18 mouse cellular contexts compared by ENCODE assay signal in the genomic region with DNA sequence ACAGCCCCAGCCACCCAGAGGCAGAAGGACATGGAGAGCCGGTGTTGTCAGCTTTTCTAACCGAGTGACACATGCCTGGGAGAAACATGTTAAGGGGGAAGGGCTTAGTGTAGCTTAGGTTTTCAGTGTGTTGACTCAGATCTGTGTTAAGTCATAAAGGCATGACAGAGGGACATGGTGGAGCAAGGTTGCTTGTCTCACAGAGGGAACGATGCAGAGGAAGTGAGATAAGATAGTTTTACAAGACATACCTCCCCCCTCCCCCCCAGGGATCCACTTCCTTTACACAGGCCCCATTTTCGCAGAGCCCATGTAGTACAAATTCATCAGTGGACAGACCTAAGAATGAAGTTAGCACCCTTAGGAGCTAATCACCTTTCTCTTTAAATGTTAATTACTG. TPM values are rescaled to one million over a fixed set of nuclear protein-coding genes. Genes with fewer than 3 reads are reported as not detected.
DNase-seq lines count a peak whose midpoint lies in the region; ATAC-seq and TF ChIP-seq lines count a peak whose summit lies in the region.
"Had no signal": no experiment of that assay in that cellular context is flagged by ENCODE, and none has a peak within 500 bp of the region (broad histone marks: within the 10 kb centered on the region; RNA-seq: fewer than 3 reads in every experiment).

No protein-coding gene starts in this region.

- in situ Hi-C loops in CH12.LX (cut with MboI; ENCODE audit: low pct_ligation_motif_present, low pct_unique_long_range_greater_than_20kb, low sequenced_read_pairs), result no loop called here

- TF ChIP-seq CTCF in CH12.LX (conservative IDR thresholded peaks at IDR 0.05 in 1 of 2, IDR thresholded peaks at IDR 0.05 in 1 of 2; ENCODE audit: low read depth in 2 of 2, low read length in 2 of 2), result no peak
- no peak for TF ChIP-seq CTCF in cortical plate, adult 2 months (IDR thresholded peaks at IDR 0.05; ENCODE audit: extremely low read depth, insufficient read depth, low read length)

- no peak overlapping the region for H3K4me3 ChIP-seq in midbrain, embryonic 11.5 days (ENCODE audit: low read depth, low read length)
- no peak overlapping the region for H3K4me3 ChIP-seq in midbrain, embryonic 15.5 days
- H3K4me3 ChIP-seq in CH12.LX (replicated peaks in 1 of 3; ENCODE audit: low read depth in 2 of 3, low read length in 2 of 3, poor library complexity in 1 of 3), result no peak overlapping the region
- no peak overlapping the region for H3K4me3 ChIP-seq in cortical plate, adult 2 months (ENCODE audit: insufficient read depth, low read length)
- H3K4me3 ChIP-seq: heart, adult 2 months; layer of hippocampus, adult 2 months; limb, embryonic 10.5 days; liver, embryonic 15.5 days; midbrain, embryonic 12.5 days; neural tube, embryonic 15.5 days had no signal

- no peaks in the 10 kb centered on the region for H3K36me3 ChIP-seq in midbrain, embryonic 11.5 days (ENCODE audit: control insufficient read depth, insufficient read depth, low read length)
- no peaks in the 10 kb centered on the region for H3K36me3 ChIP-seq in midbrain, embryonic 15.5 days (replicated peaks)
- H3K36me3 ChIP-seq in CH12.LX (replicated peaks in 1 of 2; ENCODE audit: control insufficient read depth in 1 of 2, insufficient read depth in 1 of 2, low read length in 1 of 2), result no peaks in the 10 kb centered on the region
- H3K36me3 ChIP-seq in splenic B cell, adult 2 months (ENCODE audit: control insufficient read depth, insufficient read depth, low read length, poor library complexity, severe bottlenecking), result no peaks in the 10 kb centered on the region
- H3K36me3 ChIP-seq: limb, embryonic 10.5 days; liver, embryonic 15.5 days; midbrain, embryonic 12.5 days; neural tube, embryonic 15.5 days had no signal

- H3K9ac ChIP-seq in midbrain, embryonic 11.5 days (ENCODE audit: low read length), result no peak overlapping the region
- no peak overlapping the region for H3K9ac ChIP-seq in midbrain, embryonic 15.5 days
- H3K9ac ChIP-seq in CH12.LX (ENCODE audit: insufficient read depth, low read depth), result no peak overlapping the region; the same call in 1 of the 2 replicates
- H3K9ac ChIP-seq: liver, embryonic 15.5 days; midbrain, embryonic 12.5 days; neural tube, embryonic 15.5 days had no signal

- dilution Hi-C loops in CH12.LX (cut with MboI; ENCODE audit: extremely low pct_ligation_motif_present, extremely low pct_unique_long_range_greater_than_20kb, low sequenced_read_pairs), result no loop called here

- ATAC-seq in midbrain, embryonic 11.5 days (ENCODE audit: low FRiP score), result no peak
- no peak for ATAC-seq in midbrain, embryonic 15.5 days (replicated peaks)
- ATAC-seq: forebrain, embryonic 16.5 days; intestine, embryonic 16.5 days had no signal

- no peak for TF ChIP-seq RAD21 in CH12.LX (IDR thresholded peaks at IDR 0.05; ENCODE audit: low read depth, low read length)

- WGBS in midbrain, embryonic 11.5 days, result 85% methylated on average over 4 of the region's 4 CpGs
- 85% methylated on average over 4 of the region's 4 CpGs for WGBS in midbrain, embryonic 15.5 days

- no peak overlapping the region for H3K27ac ChIP-seq in midbrain, embryonic 11.5 days (ENCODE audit: low read depth, low read length)
- no peak overlapping the region for H3K27ac ChIP-seq in midbrain, embryonic 15.5 days
- peak overlapping the region; percentile 43; the same call in 1 of the 2 replicates for H3K27ac ChIP-seq in CH12.LX (ENCODE audit: insufficient read depth, low read depth)
- H3K27ac ChIP-seq in cortical plate, adult 2 months (ENCODE audit: insufficient read depth, low read length), result 0 out of 2 replicates have a peak overlapping the region, but pooled peaks have one; percentile 9
- H3K27ac ChIP-seq: heart, adult 2 months; limb, embryonic 10.5 days; liver, embryonic 15.5 days; midbrain, embryonic 12.5 days; neural tube, embryonic 15.5 days had no signal

- H3K4me2 ChIP-seq in midbrain, embryonic 11.5 days, result no peak overlapping the region
- no peak overlapping the region for H3K4me2 ChIP-seq in midbrain, embryonic 15.5 days
- H3K4me2 ChIP-seq in CH12.LX (ENCODE audit: insufficient read depth, low read depth, poor library complexity, severe bottlenecking), result peak overlapping the region; percentile 2
- H3K4me2 ChIP-seq: liver, embryonic 15.5 days; neural tube, embryonic 15.5 days had no signal

- H3K27me3 ChIP-seq in midbrain, embryonic 11.5 days (ENCODE audit: control insufficient read depth, insufficient read depth, low read length), result no peaks in the 10 kb centered on the region
- no peaks in the 10 kb centered on the region for H3K27me3 ChIP-seq in midbrain, embryonic 15.5 days (replicated peaks)
- H3K27me3 ChIP-seq in CH12.LX (replicated peaks), result no peaks in the 10 kb centered on the region
- no peaks in the 10 kb centered on the region for H3K27me3 ChIP-seq in splenic B cell, adult 2 months (ENCODE audit: control insufficient read depth, insufficient read depth, low read length, poor library complexity, severe bottlenecking)
- H3K27me3 ChIP-seq: midbrain, embryonic 12.5 days; neural tube, embryonic 15.5 days had no signal

- no peaks in the 10 kb centered on the region; the same call in 1 of the 2 replicates for H3K4me1 ChIP-seq in midbrain, embryonic 11.5 days (ENCODE audit: control insufficient read depth, insufficient read depth, low read length)
- H3K4me1 ChIP-seq in midbrain, embryonic 15.5 days, result no peaks in the 10 kb centered on the region
- peaks cover 29 to 53% of the 10 kb centered on the region in 2 experiments for H3K4me1 ChIP-seq in CH12.LX (ENCODE audit: control insufficient read depth in 1 of 2, insufficient read depth in 2 of 2)
- peaks cover 8% of the 10 kb centered on the region for H3K4me1 ChIP-seq in cortical plate, adult 2 months (ENCODE audit: control insufficient read depth, insufficient read depth, low read length)
- H3K4me1 ChIP-seq: limb, embryonic 10.5 days; neural tube, embryonic 15.5 days had no signal

- TF ChIP-seq POLR2A in CH12.LX (IDR thresholded peaks at IDR 0.05; ENCODE audit: low read depth, low read length), result no peak
- TF ChIP-seq POLR2A in cortical plate, adult 2 months (IDR thresholded peaks at IDR 0.05; ENCODE audit: extremely low read depth, insufficient read depth, low read length), result no peak

- TF ChIP-seq EP300 in CH12.LX (IDR thresholded peaks at IDR 0.05; ENCODE audit: low read length), result peak; percentile 78

- no peaks in the 10 kb centered on the region for H3K9me3 ChIP-seq in midbrain, embryonic 11.5 days (ENCODE audit: control insufficient read depth, low read length)
- H3K9me3 ChIP-seq in midbrain, embryonic 15.5 days, result no peaks in the 10 kb centered on the region
- H3K9me3 ChIP-seq in CH12.LX (replicated peaks; ENCODE audit: low read length), result no peaks in the 10 kb centered on the region
- H3K9me3 ChIP-seq: limb, embryonic 10.5 days; liver, embryonic 15.5 days; midbrain, embryonic 12.5 days; neural tube, embryonic 15.5 days had no signal

- H3K79me2 ChIP-seq in CH12.LX (replicated peaks; ENCODE audit: control insufficient read depth, extremely low read depth, insufficient read depth, poor library complexity, severe bottlenecking), result no peaks in the 10 kb centered on the region

- peak; percentile 44 for DNase-seq in midbrain, embryonic 11.5 days (ENCODE audit: low spot score, missing footprints)
- DNase-seq in CH12.LX (ENCODE audit: extremely low read depth), result peak; percentile 84
- peak; percentile 28 for DNase-seq in splenic B cell, adult 2 months (ENCODE audit: low read depth, low spot score)
- DNase-seq in thymus, postnatal 25 days, result no peak
- no peak for DNase-seq in cerebellum, adult 11-12 months
- DNase-seq: right cerebral cortex, postnatal 4 days; thymus, adult 18-20 months had no signal

TF ChIP-seq in CH12.LX, 34 proteins besides CTCF, POLR2A, EP300 and RAD21 (continues in another document):
- TF ChIP-seq MAZ (IDR thresholded peaks at IDR 0.05; ENCODE audit: low read depth, low read length) (0 out of 2 replicates have a peak, but pooled peaks have one; percentile 37), CHD2 (IDR thresholded peaks at IDR 0.05; ENCODE audit: low read length) (peak; percentile 73), PAX5 (IDR thresholded peaks at IDR 0.05; ENCODE audit: low read length) (no peak)

RNA-seq across cellular contexts. Expression of a gene that starts 7.9 kb away (rescaled TPM):
- not detected in 2 replicates for polyA plus RNA-seq in midbrain, embryonic 11.5 days (2014; fragmentation: Nextera tagmentation; extraction: Ambion mirVana)
- polyA plus RNA-seq in midbrain, embryonic 15.5 days (2015; fragmentation: Nextera tagmentation; extraction: Ambion mirVana), result 0.50 and 0.74 TPM in 2 replicates
- 2.1 and 2.2 TPM in 2 replicates for total RNA-seq in CH12.LX (2012; rRNA removed)
- 2.5 and 2.6 TPM in 2 replicates for total RNA-seq in CH12.LX (2014; rRNA removed)
- polyA plus RNA-seq in CH12.LX (2012; ENCODE audit: insufficient read length, low read depth), result 1.3 and 2.5 TPM in 2 replicates
- polyA plus RNA-seq in cortical plate, adult 2 months (2012; rRNA removed), result 4.4 TPM in 2 replicates
- total RNA-seq: heart, adult 2 months had no signal
- polyA plus RNA-seq: hindbrain, embryonic 11.5 days; limb, embryonic 10.5 days; liver, embryonic 15.5 days; midbrain, embryonic 12.5 days had no signal

RNA-seq across cellular contexts. Expression of a gene that starts 30.6 kb away (rescaled TPM):
- polyA plus RNA-seq in midbrain, embryonic 11.5 days (2014; fragmentation: Nextera tagmentation; extraction: Ambion mirVana), result 9.4 and 10.4 TPM in 2 replicates
- polyA plus RNA-seq in midbrain, embryonic 15.5 days (2015; fragmentation: Nextera tagmentation; extraction: Ambion mirVana), result 34.2 and 41.3 TPM in 2 replicates
- total RNA-seq in CH12.LX (2012; rRNA removed) (2.5 and 3.7 TPM in 2 replicates), CH12.LX (2014; rRNA removed) (0.19 TPM in 1 of 2 replicates, not detected in the other)
- 4.2 and 4.6 TPM in 2 replicates for polyA plus RNA-seq in CH12.LX (2012; ENCODE audit: insufficient read length, low read depth)
- 654 and 664 TPM in 2 replicates for polyA plus RNA-seq in cortical plate, adult 2 months (2012; rRNA removed)

RNA-seq across cellular contexts. Expression of a gene that starts 35.7 kb away (rescaled TPM):
- polyA plus RNA-seq in midbrain, embryonic 11.5 days (2014; fragmentation: Nextera tagmentation; extraction: Ambion mirVana), result 49.4 and 51.5 TPM in 2 replicates
- 56.8 and 58.3 TPM in 2 replicates for polyA plus RNA-seq in midbrain, embryonic 15.5 days (2015; fragmentation: Nextera tagmentation; extraction: Ambion mirVana)
- 68.5 and 82.2 TPM in 2 replicates for total RNA-seq in CH12.LX (2012; rRNA removed)
- total RNA-seq in CH12.LX (2014; rRNA removed), result 44.2 and 48.5 TPM in 2 replicates
- polyA plus RNA-seq in CH12.LX (2012; ENCODE audit: insufficient read length, low read depth), result 68.8 and 97.0 TPM in 2 replicates
- 103 and 110 TPM in 2 replicates for polyA plus RNA-seq in cortical plate, adult 2 months (2012; rRNA removed)

RNA-seq across cellular contexts. Expression of a gene that starts 35.8 kb away (rescaled TPM):
- polyA plus RNA-seq in midbrain, embryonic 11.5 days (2014; fragmentation: Nextera tagmentation; extraction: Ambion mirVana), result 134 and 154 TPM in 2 replicates
- 211 and 217 TPM in 2 replicates for polyA plus RNA-seq in midbrain, embryonic 15.5 days (2015; fragmentation: Nextera tagmentation; extraction: Ambion mirVana)
- total RNA-seq in CH12.LX (2012; rRNA removed) (83.1 and 99.8 TPM in 2 replicates), CH12.LX (2014; rRNA removed) (89.4 and 97.1 TPM in 2 replicates)
- 139 and 189 TPM in 2 replicates for polyA plus RNA-seq in CH12.LX (2012; ENCODE audit: insufficient read length, low read depth)
- 38.2 and 39.1 TPM in 2 replicates for polyA plus RNA-seq in cortical plate, adult 2 months (2012; rRNA removed)

RNA-seq across cellular contexts. Expression of a gene that starts 54.9 kb away (rescaled TPM):
- polyA plus RNA-seq in midbrain, embryonic 11.5 days (2014; fragmentation: Nextera tagmentation; extraction: Ambion mirVana), result 160 and 169 TPM in 2 replicates
- 117 and 122 TPM in 2 replicates for polyA plus RNA-seq in midbrain, embryonic 15.5 days (2015; fragmentation: Nextera tagmentation; extraction: Ambion mirVana)
- total RNA-seq in CH12.LX (2012; rRNA removed) (93.2 and 102 TPM in 2 replicates), CH12.LX (2014; rRNA removed) (120 and 130 TPM in 2 replicates)
- 134 and 141 TPM in 2 replicates for polyA plus RNA-seq in CH12.LX (2012; ENCODE audit: insufficient read length, low read depth)
- polyA plus RNA-seq in cortical plate, adult 2 months (2012; rRNA removed), result 108 and 117 TPM in 2 replicates

Comparison
In these comparisons a context has a peak if more than half of its experiments do, and no peak if none do; other contexts are left out.
1. DNase-seq: peak in midbrain, embryonic 11.5 days (single experiment), CH12.LX (single experiment) and splenic B cell, adult 2 months (single experiment); none in thymus, postnatal 25 days (single experiment) and cerebellum, adult 11-12 months (single experiment).
2. H3K27ac ChIP-seq: peak in CH12.LX (single experiment) and cortical plate, adult 2 months (single experiment); none in midbrain, embryonic 11.5 days (single experiment) and midbrain, embryonic 15.5 days (single experiment).
3. RNA of a gene that starts 30.6 kb away (polyA plus RNA-seq): 654 to 664 TPM in cortical plate, adult 2 months; 34.2 to 41.3 TPM in midbrain, embryonic 15.5 days, 9.4 to 10.4 TPM in midbrain, embryonic 11.5 days and 4.2 to 4.6 TPM in CH12.LX; every median in the first group is over 10 times any median in the second.